Mouse (Mus musculus): ENCODE measurements at regions not wholly inside any gene's neighbourhood (a gene's known extent, or its start where the extent isn't known, plus 50 kb on each side); places are given as distances from the start of the nearest gene placed in this dataset.

GRCm38 (mm10) chr12:28922236-28922635, 170.6 kb downstream of the Eipr1 start:
- no peak overlapping the region for H3K4me2 ChIP-seq
- H3K4me3 ChIP-seq, result no peak overlapping the region

GRCm38 (mm10) chr12:28925206-28925605, 173.6 kb downstream of the Eipr1 start:
- Histone ChIP-seq H3K4me2 (no peak overlapping the region), H3K9ac (no peak overlapping the region), H3K4me3 (no peak overlapping the region), H3K9me3 (replicated peaks) (no peaks in the 10 kb centered on the region), H3K36me3 (no peaks in the 10 kb centered on the region), H3K27ac (no peak overlapping the region), H3K27me3 (replicated peaks) (no peaks in the 10 kb centered on the region), H3K4me1 (no peaks in the 10 kb centered on the region)
- WGBS (ENCODE audit: insufficient replicate concordance), result 68% methylated on average over 4 of the region's 4 CpGs
- no peak for ATAC-seq

More at GRCm38 (mm10) chr12:28922236-28922635, 170.6 kb downstream of the Eipr1 start:
- ATAC-seq, result no peak
- no peaks in the 10 kb centered on the region for H3K9me3 ChIP-seq (replicated peaks)
- H3K27ac ChIP-seq, result no peak overlapping the region
- H3K9ac ChIP-seq, result no peak overlapping the region
- WGBS (ENCODE audit: insufficient replicate concordance), result 73% methylated on average over 2 of the region's 2 CpGs
- no peaks in the 10 kb centered on the region for H3K4me1 ChIP-seq
- H3K27me3 ChIP-seq (replicated peaks), result no peaks in the 10 kb centered on the region
- H3K36me3 ChIP-seq, result no peaks in the 10 kb centered on the region

- H3K4me3 ChIP-seq, result no peak overlapping the region
- H3K9ac ChIP-seq, result no peak overlapping the region
- ATAC-seq, result no peak
- no peaks in the 10 kb centered on the region for H3K9me3 ChIP-seq (replicated peaks)
- H3K27me3 ChIP-seq (replicated peaks), result no peaks in the 10 kb centered on the region
- H3K4me2 ChIP-seq, result no peak overlapping the region
- no peaks in the 10 kb centered on the region for H3K4me1 ChIP-seq
- no peaks in the 10 kb centered on the region for H3K36me3 ChIP-seq
- H3K27ac ChIP-seq, result no peak overlapping the region
- 67% methylated on average over 7 of the region's 7 CpGs for WGBS (ENCODE audit: insufficient replicate concordance)
These were observed 188.3 kb downstream of the Eipr1 start for GRCm38 (mm10) chr12:28939936-28940335.

- no peak overlapping the region for H3K9ac ChIP-seq
- no peaks in the 10 kb centered on the region for H3K27me3 ChIP-seq (replicated peaks)
- ATAC-seq, result no peak
- H3K27ac ChIP-seq, result no peak overlapping the region
- H3K4me1 ChIP-seq, result no peaks in the 10 kb centered on the region
- no peak overlapping the region for H3K4me3 ChIP-seq
- 74% methylated on average over 9 of the region's 9 CpGs for WGBS (ENCODE audit: insufficient replicate concordance)
- no peaks in the 10 kb centered on the region for H3K36me3 ChIP-seq
- no peak overlapping the region for H3K4me2 ChIP-seq
- H3K9me3 ChIP-seq (replicated peaks), result no peaks in the 10 kb centered on the region; the same call in 1 of the 2 replicates
These were observed 197.3 kb downstream of the Eipr1 start for GRCm38 (mm10) chr12:28948889-28949288.

- Histone ChIP-seq H3K27ac (no peak overlapping the region), H3K4me1 (no peaks in the 10 kb centered on the region), H3K36me3 (no peaks in the 10 kb centered on the region), H3K9ac (no peak overlapping the region), H3K4me3 (no peak overlapping the region), H3K4me2 (no peak overlapping the region), H3K9me3 (replicated peaks) (no peaks in the 10 kb centered on the region; the same call in 1 of the 2 replicates), H3K27me3 (replicated peaks) (no peaks in the 10 kb centered on the region)
- WGBS (ENCODE audit: insufficient replicate concordance), result 63% methylated on average over 10 of the region's 10 CpGs
- no peak for ATAC-seq
These were observed 197.7 kb downstream of the Eipr1 start for GRCm38 (mm10) chr12:28949307-28949706.

- Histone ChIP-seq H3K36me3 (no peaks in the 10 kb centered on the region), H3K9ac (no peak overlapping the region), H3K4me3 (no peak overlapping the region), H3K9me3 (replicated peaks) (no peaks in the 10 kb centered on the region; the same call in 1 of the 2 replicates), H3K27me3 (replicated peaks) (no peaks in the 10 kb centered on the region), H3K27ac (no peak overlapping the region), H3K4me1 (no peaks in the 10 kb centered on the region), H3K4me2 (no peak overlapping the region)
- no peak for ATAC-seq
- WGBS (ENCODE audit: insufficient replicate concordance), result 46% methylated on average over 1 of the region's 1 CpGs
These were observed 205.6 kb downstream of the Eipr1 start for GRCm38 (mm10) chr12:28957155-28957554.

- 42% methylated on average over 1 of the region's 1 CpGs for WGBS (ENCODE audit: insufficient replicate concordance)
- H3K27me3 ChIP-seq (replicated peaks), result no peaks in the 10 kb centered on the region
- H3K27ac ChIP-seq, result no peak overlapping the region
- no peak overlapping the region for H3K4me3 ChIP-seq
- no peaks in the 10 kb centered on the region for H3K9me3 ChIP-seq (replicated peaks)
- no peak overlapping the region for H3K4me2 ChIP-seq
- H3K36me3 ChIP-seq, result no peaks in the 10 kb centered on the region
- H3K4me1 ChIP-seq, result no peaks in the 10 kb centered on the region
- no peak overlapping the region for H3K9ac ChIP-seq
- ATAC-seq, result no peak
These were observed 207.1 kb downstream of the Eipr1 start for GRCm38 (mm10) chr12:28958661-28959060.

- H3K9ac ChIP-seq, result no peak overlapping the region
- 50% methylated on average over 2 of the region's 2 CpGs for WGBS (ENCODE audit: insufficient replicate concordance)
These were observed 218.2 kb downstream of the Eipr1 start for GRCm38 (mm10) chr12:28969671-28970379.

GRCm38 (mm10) chr12:28974571-28975041, 223.0 kb downstream of the Eipr1 start:
- Histone ChIP-seq H3K27ac (no peak overlapping the region), H3K27me3 (replicated peaks) (no peaks in the 10 kb centered on the region), H3K4me3 (no peak overlapping the region), H3K4me1 (no peaks in the 10 kb centered on the region), H3K36me3 (no peaks in the 10 kb centered on the region), H3K9me3 (replicated peaks) (no peaks in the 10 kb centered on the region), H3K9ac (no peak overlapping the region), H3K4me2 (no peak overlapping the region)
- 66% methylated on average over 6 of the region's 6 CpGs for WGBS (ENCODE audit: insufficient replicate concordance)
- no peak for ATAC-seq

More at GRCm38 (mm10) chr12:28969671-28970379, 218.2 kb downstream of the Eipr1 start:
- Histone ChIP-seq H3K9me3 (replicated peaks) (no peaks in the 10 kb centered on the region), H3K27me3 (replicated peaks) (no peaks in the 10 kb centered on the region), H3K4me2 (no peak overlapping the region), H3K36me3 (no peaks in the 10 kb centered on the region), H3K27ac (no peak overlapping the region), H3K4me3 (no peak overlapping the region), H3K4me1 (no peaks in the 10 kb centered on the region)
- ATAC-seq, result no peak

GRCm38 (mm10) chr12:28975249-28975648, 223.6 kb downstream of the Eipr1 start:
- Histone ChIP-seq H3K36me3 (no peaks in the 10 kb centered on the region), H3K4me2 (no peak overlapping the region), H3K4me3 (no peak overlapping the region), H3K27ac (no peak overlapping the region), H3K4me1 (no peaks in the 10 kb centered on the region), H3K9ac (no peak overlapping the region), H3K27me3 (replicated peaks) (no peaks in the 10 kb centered on the region), H3K9me3 (replicated peaks) (no peaks in the 10 kb centered on the region)
- 79% methylated on average over 5 of the region's 5 CpGs for WGBS (ENCODE audit: insufficient replicate concordance)
- no peak for ATAC-seq

GRCm38 (mm10) chr12:28979679-28980078, 228.1 kb downstream of the Eipr1 start:
- Histone ChIP-seq H3K27ac (no peak overlapping the region), H3K36me3 (no peaks in the 10 kb centered on the region), H3K4me3 (no peak overlapping the region), H3K9ac (no peak overlapping the region), H3K4me2 (no peak overlapping the region), H3K27me3 (replicated peaks) (no peaks in the 10 kb centered on the region), H3K9me3 (replicated peaks) (no peaks in the 10 kb centered on the region), H3K4me1 (no peaks in the 10 kb centered on the region)
- WGBS (ENCODE audit: insufficient replicate concordance), result 59% methylated on average over 7 of the region's 7 CpGs
- no peak for ATAC-seq

GRCm38 (mm10) chr12:28986214-28986613, 234.6 kb downstream of the Eipr1 start:
- no peak overlapping the region for H3K9ac ChIP-seq
- no peaks in the 10 kb centered on the region for H3K27me3 ChIP-seq (replicated peaks)
- H3K4me2 ChIP-seq, result no peak overlapping the region
- no peaks in the 10 kb centered on the region for H3K4me1 ChIP-seq
- no peak overlapping the region for H3K27ac ChIP-seq
- no peak for ATAC-seq
- H3K4me3 ChIP-seq, result no peak overlapping the region
- H3K9me3 ChIP-seq (replicated peaks), result no peaks in the 10 kb centered on the region
- 68% methylated on average over 7 of the region's 7 CpGs for WGBS (ENCODE audit: insufficient replicate concordance)
- H3K36me3 ChIP-seq, result no peaks in the 10 kb centered on the region
